Mouse (Mus musculus): ENCODE data around the gene AC109138.7.
A peak's percentile ranks its signal among the peaks of the same experiment; 100 is the strongest.

DNA sequence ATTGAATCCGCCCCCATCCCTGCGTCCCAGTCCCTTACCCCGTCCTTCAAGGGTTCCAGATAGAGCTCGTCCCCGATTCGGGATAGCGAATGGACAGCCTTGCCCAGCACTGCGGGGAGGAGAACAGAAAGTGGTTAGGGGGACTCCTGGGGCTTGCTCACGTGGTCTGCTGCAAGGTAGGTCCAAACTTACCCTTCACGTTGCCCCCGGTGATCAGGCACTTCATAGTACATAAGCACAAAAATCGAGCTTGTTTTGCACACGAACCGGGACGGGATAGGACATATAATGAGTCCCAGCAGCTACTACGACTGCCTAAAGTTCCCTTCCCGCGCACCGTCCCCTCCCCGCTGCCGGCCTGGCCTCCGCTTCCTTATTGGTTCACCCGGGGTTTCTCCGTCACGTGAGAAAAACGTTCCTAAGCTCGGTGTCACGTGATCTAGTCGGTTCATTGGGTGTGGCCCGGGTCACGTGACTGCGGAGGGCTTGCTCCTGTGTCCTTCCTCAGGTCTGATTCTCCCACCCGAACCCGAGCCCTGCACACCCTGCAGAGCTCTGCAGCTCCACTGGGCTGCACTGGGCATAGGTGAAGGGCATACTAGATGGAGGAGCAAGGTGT is 12.8 kb upstream of the AC109138.7 start, which contains the start of gene Rad9a:
- TF ChIP-seq CTCF (IDR thresholded peaks at IDR 0.05) (no peak), POLR2A (IDR thresholded peaks at IDR 0.05; ENCODE audit: insufficient read depth, low read depth, low read length) (peak; percentile 97), EP300 (IDR thresholded peaks at IDR 0.05; ENCODE audit: insufficient read depth, low read depth, low read length) (no peak)
